Mouse (Mus musculus): Measurements from ENCODE around the gene T2.

T2 gene

DNA sequence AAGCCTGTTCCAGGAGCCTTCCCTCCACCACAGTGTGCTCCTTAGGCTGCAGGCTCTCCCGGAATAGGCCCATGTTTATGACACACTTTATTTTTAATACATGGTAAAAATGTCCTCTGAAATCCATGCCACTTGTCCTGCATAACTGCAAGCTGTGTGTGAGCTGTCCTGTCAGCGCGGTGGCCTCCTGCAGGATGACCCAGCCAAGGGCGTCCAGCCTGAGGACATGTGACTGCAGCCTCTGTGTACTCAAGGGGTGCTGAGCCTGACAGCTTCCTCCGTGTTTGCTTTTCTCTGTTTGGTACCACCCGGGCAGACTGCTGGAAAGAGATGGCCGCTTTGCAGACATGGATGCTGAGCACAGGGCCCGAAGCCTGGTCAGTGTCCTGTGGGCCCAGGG is 61.1 kb downstream of the T2 start:
- DNase-seq (ENCODE audit: low read depth) = no peak

DNA sequence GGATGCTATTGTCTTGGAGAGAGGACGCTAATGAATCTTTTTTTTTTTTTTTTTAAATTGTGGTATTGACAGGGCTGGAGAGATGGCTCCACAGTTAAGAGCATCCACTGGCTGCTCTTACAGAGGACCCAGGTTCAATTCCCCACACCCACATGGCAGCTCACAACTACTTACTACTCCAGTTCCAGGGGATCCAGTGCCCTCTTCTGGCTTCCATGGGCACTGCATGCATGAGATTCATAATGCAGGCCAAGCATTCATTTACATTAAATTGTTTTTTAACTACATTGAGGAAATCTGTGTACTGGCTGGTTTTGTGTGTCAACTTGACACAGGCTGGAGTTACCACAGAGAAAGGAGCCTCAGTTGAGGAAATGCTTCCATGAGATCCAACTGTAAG is 64.9 kb downstream of the T2 start:
- no peak for DNase-seq (ENCODE audit: low read depth)

DNA sequence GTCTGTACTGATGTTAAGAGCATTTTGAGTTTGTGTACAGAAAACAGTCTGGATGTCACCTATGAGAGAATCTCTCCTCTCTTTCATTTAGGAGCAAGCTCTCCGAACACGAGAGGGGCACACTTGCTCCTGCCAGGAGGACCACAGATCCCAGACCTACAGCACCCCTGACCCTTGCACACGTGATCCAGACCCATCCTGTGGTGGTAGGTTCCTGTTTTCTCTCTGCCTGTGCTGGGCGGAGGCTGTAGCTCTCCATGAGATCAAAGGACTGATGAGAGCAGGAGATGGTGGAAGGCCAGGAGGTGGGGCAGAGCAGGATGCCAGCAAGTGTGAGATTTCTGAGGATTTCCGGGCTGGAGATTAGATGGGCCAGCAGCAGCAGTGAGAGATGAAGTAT is 65.7 kb downstream of the T2 start:
- DNase-seq (ENCODE audit: low read depth) = no peak

DNA sequence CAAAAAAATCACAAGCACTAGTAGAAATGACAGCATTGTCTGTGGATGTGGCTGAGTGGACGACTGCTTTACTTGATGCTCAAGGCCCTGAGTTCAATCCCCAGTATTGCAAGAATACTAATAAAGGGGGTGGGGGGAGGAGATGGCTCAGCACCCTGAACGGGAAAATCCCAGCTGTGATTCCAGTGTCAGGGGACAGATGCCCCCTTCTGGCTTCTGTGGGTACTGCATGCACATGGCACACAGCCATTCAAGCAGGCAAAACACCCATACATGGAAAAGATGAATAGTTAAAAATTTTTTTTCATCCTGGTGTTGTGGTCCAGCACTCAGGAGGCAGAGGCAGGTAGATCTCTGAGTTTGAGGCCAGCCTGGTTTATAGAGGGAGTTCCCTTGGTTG is 67.5 kb downstream of the T2 start:
- DNase-seq (ENCODE audit: low read depth) = no peak

DNA sequence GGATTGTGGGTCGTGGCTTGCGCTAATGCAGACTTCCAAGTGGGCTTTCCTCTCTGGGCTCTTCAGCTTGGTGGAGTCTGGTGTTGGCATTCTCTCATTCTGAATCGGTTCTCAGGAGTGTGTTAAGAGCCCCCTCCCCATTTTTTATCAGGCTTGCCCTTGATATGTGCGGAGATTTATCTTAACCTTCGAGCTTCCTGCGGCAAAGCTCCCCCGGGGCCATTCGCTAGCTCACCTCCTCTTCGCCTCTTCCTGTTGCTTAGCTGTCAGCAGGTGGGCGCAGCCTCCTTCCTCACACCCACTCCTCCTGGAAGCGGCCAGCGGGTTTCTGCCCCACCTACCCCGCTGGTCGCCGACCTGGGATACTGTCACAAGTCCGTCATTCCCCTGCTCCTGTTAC is 73.6 kb downstream of the T2 start:
- no peak for DNase-seq (ENCODE audit: low read depth)

DNA sequence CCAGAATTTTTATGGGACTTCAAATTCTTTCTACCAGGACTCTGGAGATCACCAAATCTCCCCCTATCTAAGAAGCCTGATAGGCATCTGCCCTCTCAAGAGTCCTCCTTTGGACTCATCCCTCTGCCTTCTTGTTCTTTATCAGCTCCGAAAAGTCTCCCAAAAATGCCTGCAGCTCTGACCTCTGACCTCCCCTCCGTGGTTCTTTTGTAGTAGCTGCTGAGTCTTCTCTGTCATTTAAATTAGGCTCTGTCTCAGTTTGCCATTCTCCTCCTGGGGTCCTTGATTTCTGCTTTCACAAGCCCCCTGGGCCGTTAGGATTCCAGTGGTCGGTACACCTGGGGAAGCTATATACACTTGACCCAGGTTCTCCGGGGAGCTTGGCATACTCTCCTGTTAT is 74.1 kb downstream of the T2 start:
- no peak for DNase-seq (ENCODE audit: low read depth)

DNA sequence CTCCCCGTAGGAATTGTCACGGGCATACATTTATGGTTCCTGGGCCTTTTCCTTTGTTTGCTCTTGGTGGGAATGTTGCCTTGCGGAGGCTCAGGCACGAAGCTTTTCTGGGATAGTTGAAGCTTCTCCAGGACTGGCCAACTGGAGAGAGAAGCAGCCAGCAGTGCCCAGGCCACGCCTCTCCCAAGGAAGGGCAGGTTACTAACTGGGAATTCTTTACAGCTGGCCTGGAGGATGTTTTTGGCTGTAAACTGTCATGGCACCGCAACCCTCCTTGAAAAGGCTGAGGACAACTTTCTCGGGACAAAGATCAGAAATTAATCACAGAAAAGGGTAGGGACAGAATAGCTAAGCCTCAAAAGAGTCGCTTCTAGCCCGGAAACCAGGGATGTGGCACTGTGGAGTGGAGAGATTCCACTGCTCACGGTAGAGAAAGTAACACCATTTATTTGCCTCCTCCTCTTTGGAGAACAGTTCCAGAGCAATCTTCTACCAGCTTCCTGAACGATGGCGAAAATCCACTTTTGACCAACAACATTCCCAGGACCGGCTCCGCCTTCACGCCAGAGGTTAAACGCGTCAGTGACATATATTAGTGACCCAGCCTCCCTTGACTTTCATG is 76.5 kb downstream of the T2 start:
- DNase-seq (ENCODE audit: low read depth) = no peak

DNA sequence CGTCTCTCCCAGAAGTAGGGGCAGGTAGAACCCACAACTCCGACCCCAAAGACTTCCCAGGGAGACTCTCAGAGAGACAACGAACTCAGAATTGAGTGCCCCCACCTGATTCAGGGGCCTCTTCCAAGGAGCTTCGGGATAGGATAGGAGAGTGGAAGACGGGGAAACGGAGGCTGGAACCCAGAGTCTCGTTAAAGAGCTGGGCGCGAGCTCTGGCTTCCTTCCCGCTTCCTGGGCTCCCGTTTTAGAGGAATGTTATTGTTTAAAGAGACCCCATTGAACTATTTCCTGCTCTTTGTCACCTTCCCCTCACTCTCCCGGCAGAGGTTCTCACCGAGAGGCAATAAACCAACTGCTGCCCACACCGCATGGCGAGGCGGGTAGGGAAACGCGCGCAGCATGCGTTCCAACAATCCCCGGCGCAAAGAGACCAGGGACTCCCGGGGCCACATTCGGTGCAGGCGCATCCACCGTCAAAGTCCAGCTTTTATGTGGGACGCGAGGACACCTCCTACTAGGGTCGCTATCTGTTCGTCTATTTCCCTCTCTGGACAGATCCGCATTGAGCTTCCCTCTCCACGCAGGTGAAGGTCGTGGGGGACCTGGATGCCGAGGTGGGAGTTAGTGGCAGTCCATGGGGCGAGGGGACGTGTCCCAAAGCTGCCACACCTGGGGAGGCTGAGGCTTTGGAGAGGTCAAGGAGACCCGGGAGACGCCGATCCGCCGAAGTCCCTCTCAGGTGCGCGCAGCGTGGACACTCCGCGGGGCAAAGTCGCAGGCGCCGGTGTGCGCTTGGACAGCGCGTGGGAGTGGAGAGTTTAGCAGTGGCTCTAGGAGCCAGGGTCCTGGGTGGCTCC is 77.6 kb downstream of the T2 start:
- no peak for DNase-seq (ENCODE audit: low read depth)

DNA sequence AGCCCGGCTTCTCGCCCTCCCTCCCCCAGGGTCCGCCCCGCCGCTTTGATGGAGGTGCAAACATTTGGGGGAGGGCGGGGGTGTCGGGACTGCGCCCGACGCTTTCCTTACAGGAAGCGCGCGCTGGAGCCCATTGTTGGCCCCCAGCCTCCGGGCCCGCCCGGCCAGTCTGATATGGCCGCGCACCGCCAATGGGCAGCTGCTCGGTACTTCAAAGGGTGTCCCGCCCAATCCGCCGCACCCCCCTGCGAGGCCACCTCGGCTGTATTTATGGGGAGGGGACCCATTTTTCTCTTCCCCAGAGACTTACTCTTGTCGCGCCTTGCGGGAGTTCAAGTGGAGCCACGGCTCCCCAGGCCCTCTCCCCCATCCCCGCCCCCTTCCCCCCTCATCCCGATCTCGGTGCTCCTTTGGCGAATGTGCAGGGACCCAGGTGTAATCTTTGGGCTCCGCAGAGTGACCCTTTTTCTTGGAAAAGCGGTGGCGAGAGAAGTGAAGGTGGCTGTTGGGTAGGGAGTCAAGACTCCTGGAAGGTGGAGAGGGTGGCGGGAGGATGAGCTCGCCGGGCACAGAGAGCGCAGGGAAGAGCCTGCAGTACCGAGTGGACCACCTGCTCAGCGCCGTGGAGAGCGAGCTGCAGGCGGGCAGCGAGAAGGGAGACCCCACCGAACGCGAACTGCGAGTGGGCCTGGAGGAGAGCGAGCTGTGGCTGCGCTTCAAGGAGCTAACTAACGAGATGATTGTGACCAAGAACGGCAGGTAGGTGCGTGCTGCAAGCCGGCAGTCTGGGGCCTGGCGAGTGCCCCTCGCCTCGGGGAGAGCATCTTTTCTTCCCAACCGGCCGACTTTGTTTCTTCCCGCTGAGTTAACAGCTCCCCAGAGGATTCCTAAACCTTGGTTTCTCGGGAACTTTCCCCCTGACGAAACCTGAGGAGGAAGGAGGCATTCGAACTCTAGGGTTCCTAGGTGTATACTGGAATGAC is 78.5 kb downstream of the T2 start, which contains the start of gene T:
TSS of gene T (plus strand) at position 446 of the 983 bp plus-strand sequence.
- no peak for DNase-seq (ENCODE audit: low read depth)

DNA sequence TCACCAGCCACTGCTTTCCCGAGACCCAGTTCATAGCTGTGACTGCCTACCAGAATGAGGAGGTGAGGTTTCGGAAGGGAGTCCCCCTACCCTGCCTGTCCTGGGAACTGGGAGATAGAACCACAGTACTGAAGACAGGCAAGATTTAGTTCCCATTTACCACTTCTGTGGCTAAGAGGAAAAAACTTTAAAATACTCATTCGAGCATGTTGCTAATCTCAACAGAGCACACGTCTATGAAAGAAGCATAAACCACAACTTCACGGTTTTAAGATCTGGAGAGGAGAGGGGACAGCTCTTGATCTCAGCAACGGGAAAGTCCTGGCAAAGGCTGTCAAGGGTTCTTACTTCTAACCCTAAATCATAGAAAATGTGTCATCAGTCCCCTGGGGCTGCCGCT is 80.4 kb downstream of the T2 start:
- DNase-seq (ENCODE audit: low read depth) = no peak

DNA sequence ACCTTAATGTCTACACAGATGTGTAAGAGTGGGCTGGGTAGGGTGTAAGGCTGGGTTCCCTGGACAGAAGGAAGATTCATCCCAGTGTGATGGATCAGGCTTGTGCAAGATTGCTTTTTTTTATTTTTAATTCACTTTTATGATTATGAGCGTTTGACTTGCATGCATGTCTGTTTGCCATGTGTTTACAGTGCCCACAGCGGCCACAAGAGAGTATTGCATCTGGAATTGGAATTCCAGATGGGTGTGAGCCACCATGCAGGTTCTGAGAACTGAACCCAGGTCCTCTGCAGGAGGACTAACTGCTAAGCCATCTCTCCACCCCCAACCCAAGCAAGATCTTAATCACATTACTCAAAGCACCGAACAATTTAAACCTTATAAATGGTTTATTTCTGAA is 88.3 kb downstream of the T2 start:
- DNase-seq (ENCODE audit: low read depth) = no peak

DNA sequence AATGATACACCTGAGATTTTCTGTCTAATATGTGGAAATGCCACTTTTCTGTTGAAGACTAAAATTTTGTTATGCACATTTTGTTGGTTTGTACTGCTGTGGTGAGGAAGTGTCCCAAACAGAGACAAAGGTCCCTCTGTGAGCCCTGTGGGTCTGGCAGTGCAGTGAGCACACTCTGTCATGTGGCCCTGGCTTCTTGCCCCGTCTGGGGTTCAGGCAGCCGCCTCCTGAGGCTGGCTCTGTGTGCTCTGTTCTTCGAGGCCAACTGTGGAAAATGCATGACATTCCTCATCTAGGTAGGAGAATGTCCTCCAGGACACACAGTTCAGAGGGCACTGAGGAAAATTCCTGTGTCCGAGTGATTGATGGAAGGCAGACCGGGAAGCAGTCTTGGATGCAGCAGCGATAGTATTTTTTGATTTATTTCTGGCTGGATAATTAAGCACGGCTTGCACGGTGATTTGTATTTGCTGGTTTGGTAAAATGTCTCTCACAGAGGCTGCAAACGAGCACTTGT is 91.9 kb downstream of the T2 start:
- no peak for DNase-seq (ENCODE audit: low read depth)

DNA sequence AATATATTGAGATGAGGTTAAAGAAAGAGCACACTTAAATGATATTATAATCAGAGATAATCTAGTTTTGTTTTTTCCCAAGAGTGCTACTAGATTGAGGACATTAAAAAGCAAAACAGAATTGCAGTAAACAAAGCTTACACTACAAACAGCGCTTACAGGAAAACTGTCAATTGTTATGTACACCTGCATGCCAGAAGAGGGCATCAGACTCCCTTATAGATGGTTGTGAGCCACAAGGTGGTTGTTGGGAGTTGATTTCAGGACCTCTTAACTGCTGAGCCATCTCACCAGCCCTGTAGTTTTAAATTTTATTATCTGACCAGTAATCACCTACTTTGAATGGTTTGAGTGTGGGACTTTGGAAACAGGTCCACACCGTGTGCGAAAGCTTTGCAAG is 92.5 kb downstream of the T2 start:
- DNase-seq (ENCODE audit: low read depth) = no peak

DNA sequence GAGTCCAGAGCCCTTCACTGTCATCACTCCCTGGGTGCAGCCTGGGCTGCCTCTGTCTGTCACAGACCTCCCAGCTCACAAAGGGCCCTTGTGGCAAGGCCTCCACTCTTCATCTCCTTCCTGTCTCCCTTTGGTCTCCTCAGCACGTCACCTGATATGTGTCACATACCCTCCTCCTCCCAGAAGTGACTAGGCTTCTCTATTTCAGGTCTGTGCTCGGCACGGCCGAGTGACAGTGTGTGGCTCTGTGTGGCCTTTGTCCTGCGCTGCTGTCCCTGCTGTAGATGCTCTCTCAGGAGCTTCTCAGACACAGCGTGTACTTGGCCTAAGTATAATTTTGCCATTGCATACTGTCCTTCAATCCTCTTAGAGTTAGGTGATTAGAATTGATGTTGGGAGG is 99.4 kb downstream of the T2 start:
- no peak for DNase-seq (ENCODE audit: low read depth)

DNA sequence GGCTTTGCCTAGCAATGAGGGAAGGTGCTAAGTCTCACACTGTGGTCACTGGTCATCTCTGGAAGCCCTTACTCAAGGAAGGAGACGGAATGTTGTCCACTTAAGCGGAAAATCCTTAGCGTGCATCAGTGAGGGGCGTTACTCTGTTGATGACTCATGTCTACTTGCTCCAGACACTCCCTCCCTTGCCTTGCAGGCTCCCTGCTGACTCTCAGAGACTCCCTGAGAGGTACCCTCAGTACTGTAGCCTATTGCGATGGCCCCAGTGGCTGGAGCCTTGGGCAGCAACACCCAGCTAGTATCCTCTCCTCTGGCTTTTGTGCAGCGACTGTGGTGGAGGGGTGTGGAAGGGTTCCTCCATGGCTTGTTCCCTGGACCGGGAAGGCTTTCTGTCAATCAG is 99.8 kb downstream of the T2 start:
- DNase-seq (ENCODE audit: low read depth) = no peak

DNA sequence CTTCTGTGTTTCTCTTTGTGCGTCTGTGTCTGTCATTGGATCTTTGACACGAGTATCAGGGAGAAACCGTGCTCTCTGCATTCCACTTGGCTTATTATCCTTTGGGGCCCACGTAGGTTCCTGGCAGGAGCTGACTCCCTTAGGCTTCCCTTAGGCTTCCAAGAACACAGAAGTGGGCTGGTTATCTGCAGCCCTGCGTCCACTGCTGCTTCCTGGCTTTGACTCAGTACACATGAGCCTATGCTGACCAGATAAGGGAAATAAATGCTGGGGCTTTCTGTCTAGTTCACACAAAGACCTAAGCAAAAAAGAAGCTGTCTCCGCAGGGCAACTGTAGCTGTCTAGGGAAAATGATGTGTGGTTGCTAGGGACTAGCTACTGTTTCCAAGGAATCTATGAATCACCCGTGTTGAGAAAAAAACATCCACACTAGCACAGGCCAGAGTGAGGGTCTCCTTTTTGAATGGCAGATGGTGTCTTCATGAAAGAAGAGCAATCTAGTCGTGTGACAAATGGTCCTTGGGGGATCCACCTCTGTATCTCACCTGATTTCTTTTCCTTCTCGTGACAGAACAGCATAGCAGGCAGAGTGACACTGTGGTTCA is 101.2 kb downstream of the T2 start:
- DNase-seq (ENCODE audit: low read depth) = no peak

DNA sequence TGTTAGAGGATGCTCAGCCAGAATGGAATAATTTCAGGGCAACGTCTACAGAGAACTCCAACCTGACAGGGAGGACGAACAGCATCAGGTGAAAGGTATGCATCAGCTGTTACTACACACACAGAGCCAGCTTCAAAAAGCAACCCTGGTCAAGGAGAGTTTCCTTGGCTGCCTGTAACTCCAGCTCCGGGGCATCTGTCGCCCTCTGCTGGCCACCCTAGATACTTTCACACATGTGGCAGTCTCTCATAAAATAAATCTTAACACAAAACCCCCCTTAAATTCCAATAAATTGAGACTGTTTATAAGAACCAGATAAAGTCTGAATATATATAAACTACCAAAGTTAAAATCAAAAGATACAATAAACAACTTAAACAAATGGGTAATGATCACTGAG is 105.8 kb downstream of the T2 start:
- no peak for DNase-seq (ENCODE audit: low read depth)

DNA sequence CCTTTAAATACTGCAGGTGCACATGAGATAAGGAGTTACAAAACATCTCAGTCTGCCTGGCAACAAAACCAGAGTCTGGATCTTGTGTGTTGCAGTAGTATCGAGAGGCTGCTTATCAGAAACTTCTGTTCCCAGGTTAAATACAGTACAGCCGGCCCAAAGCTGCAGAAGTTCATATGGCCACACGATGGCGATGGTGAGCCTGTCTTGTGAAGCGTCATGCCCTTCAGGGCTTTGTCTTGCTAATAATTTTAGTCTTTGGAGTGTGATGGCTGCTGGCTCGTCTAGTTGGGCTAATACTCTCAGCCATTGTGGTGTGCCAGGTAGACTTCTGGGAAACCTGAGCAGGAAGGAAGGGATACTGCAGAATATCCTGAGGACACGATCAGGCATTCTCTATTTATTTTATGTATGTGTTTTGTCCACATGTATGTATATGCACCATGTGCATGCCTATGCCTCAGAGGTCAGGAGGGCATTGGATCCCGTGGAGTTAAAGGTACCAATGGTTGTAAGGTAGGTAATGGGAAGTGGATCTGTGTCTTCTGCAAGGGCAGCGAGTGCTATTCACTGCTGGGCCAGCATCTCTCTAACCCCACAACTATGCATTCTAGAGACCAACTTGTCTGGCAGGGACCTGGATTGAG is 107.8 kb downstream of the T2 start:
- no peak for DNase-seq (ENCODE audit: low read depth)

DNA sequence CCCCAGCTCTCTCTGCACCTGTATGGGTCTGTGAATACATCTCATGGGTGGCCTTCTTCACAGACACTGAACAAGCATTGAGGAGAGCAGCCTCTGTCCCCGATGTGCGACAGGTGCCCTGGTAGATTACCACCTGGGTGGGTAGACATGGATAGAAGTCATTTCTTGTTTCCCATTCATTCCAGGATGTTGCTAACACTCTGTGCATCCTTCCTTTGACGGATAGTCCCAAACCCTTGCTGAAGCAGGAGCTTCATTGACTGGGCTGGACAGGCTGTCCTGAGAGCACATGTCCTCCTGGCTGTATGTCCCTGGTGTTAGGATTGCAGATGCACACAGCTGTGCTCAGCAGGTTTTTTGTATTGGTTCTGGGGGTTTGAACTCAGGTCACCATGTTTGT is 112.0 kb downstream of the T2 start:
- DNase-seq (ENCODE audit: low read depth) = no peak

DNA sequence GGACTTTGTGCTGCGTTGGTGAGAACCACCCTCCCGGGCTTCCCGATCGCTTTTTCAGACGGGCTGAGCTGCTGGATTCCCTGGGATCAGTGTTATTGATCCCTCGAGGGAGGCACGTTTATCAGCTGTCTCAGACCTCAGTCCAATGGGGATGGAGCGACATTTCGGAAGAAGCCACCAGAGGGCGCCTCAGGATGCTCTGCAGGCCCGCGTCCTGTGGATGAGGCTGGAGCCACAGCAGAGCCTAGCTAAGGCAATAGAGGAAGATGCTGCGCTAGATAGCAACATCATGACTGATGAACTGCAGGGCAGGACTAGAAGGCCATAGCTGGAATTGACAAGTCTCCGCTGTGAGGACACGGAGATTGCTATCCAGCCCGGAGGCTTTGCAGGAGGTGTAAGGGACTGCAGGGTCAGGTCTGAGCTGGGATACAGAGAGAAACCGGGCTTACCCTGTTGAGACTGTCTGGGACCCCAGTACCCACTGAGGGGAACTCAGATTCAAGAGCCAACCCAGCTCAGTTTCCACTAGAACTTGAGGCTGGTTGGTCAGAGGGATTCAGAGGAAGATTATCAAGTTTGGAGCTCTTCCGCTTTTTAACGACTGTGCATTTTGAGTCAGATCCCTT is 113.0 kb downstream of the T2 start:
- no peak for DNase-seq (ENCODE audit: low read depth)

Data from fibroblast of lung, adult 2 months (primary cell).